Mouse (Mus musculus) limb, embryonic 13.5 days (tissue): ENCODE data around the gene Enox1. TPM values are rescaled to one million over a fixed set of nuclear protein-coding genes. Genes with fewer than 3 reads are reported as not detected.

ENCODE experiments used
- ATAC-seq: fragments of 200-750 bp; cut with Nextera tagmentation; 2 replicates; pipeline ENCODE4 v1.8.0; 2017; ENCODE audit warnings: low read depth, moderate number of reproducible peaks, moderate TSS enrichment; ENCODE audit not compliant: low FRiP score
- H3K27ac ChIP-seq: fragments of 300-500 bp; sonication (generic); 2 replicates; pipeline ENCODE4 v1.5.1; 2015; ENCODE audit warnings: inconsistent platforms, mild to moderate bottlenecking, moderate library complexity
- H3K27me3 ChIP-seq: fragments of 300-500 bp; sonication (generic); 2 replicates; pipeline ENCODE4 v1.6.1; 2015; ENCODE audit warnings: mild to moderate bottlenecking, inconsistent platforms
- H3K36me3 ChIP-seq: fragments of 300-500 bp; sonication (generic); 2 replicates; pipeline ENCODE4 v1.6.1; 2015; ENCODE audit warnings: inconsistent platforms, mild to moderate bottlenecking, moderate library complexity
- H3K4me1 ChIP-seq: fragments of 300-500 bp; sonication (generic); 2 replicates; pipeline ENCODE4 v1.6.1; 2015; ENCODE audit warnings: inconsistent platforms
- H3K4me2 ChIP-seq: fragments of 300-500 bp; sonication (generic); replicated peaks from 2 replicates; pipeline ENCODE4 v1.6.1; 2015; ENCODE audit warnings: inconsistent platforms, mild to moderate bottlenecking, moderate library complexity
- H3K4me3 ChIP-seq: fragments of 300-500 bp; sonication (generic); 2 replicates; pipeline ENCODE4 v1.5.1; 2015; ENCODE audit warnings: moderate library complexity, mild to moderate bottlenecking, inconsistent platforms
- H3K9ac ChIP-seq: fragments of 300-500 bp; sonication (generic); 2 replicates; pipeline ENCODE4 v1.6.1; 2015; ENCODE audit warnings: mild to moderate bottlenecking, inconsistent platforms
- H3K9me3 ChIP-seq: fragments of 300-500 bp; sonication (generic); 2 replicates; pipeline ENCODE4 v1.6.1; 2016; ENCODE audit warnings: inconsistent platforms
- WGBS: fragments of 180-500 bp; shearing (Covaris S2); methylation state at CpG from one replicate; pipeline ENCODE4 v1.1.7; 2015; 5-methylcytosine and 5-hydroxymethylcytosine counted together
- polyA plus RNA-seq: library from polyadenylated mRNA; unstranded; fragments of >200 nt; fragmentation: Nextera tagmentation; extraction: Ambion mirVana; gene quantifications from 2 replicates; pipeline ENCODE4 v1.2.1, GENCODE M21; 2015

The Enox1 gene
- polyA plus RNA-seq, 1 experiment from 2014 or later = 18.9 TPM

GRCm38 (mm10) chr14:77708354-77709150 lies 552.0 kb downstream of the Enox1 start:
- WGBS = 34% methylated on average over 12 of the region's 12 CpGs
- H3K4me2 ChIP-seq = peak overlapping the region; percentile 59; the same call in 1 of the 2 replicates

GRCm38 (mm10) chr14:77714931-77715535 lies 558.5 kb downstream of the Enox1 start:
- Histone ChIP-seq H3K4me2 (no peak overlapping the region), H3K9me3 (0 out of 2 replicates have a peak, but pooled peaks cover 9% of the 10 kb centered on the region), H3K4me1 (peaks cover 15% of the 10 kb centered on the region), H3K4me3 (no peak overlapping the region), H3K27ac (no peak overlapping the region), H3K36me3 (0 out of 2 replicates have a peak, but pooled peaks cover 5% of the 10 kb centered on the region), H3K9ac (no peak overlapping the region), H3K27me3 (no peaks in the 10 kb centered on the region)
- ATAC-seq = no peak
- WGBS = 70% methylated on average over 9 of the region's 9 CpGs

More at GRCm38 (mm10) chr14:77708354-77709150, 552.0 kb downstream of the Enox1 start:
- no peak for ATAC-seq
- peaks cover 3% of the 10 kb centered on the region; the same call in 1 of the 2 replicates for H3K9me3 ChIP-seq
- H3K27me3 ChIP-seq = peaks cover 10% of the 10 kb centered on the region
- H3K9ac ChIP-seq = no peak overlapping the region
- no peak overlapping the region for H3K27ac ChIP-seq
- H3K4me1 ChIP-seq = peaks cover 14% of the 10 kb centered on the region
- H3K4me3 ChIP-seq = no peak overlapping the region
- H3K36me3 ChIP-seq = no peaks in the 10 kb centered on the region

- no peak overlapping the region for H3K9ac ChIP-seq
- no peak overlapping the region for H3K4me2 ChIP-seq
- 0 out of 2 replicates have a peak, but pooled peaks cover 9% of the 10 kb centered on the region for H3K9me3 ChIP-seq
- peaks cover 15% of the 10 kb centered on the region for H3K4me1 ChIP-seq
- H3K36me3 ChIP-seq = 0 out of 2 replicates have a peak, but pooled peaks cover 5% of the 10 kb centered on the region
- 88% methylated on average over 5 of the region's 5 CpGs for WGBS
- H3K4me3 ChIP-seq = no peak overlapping the region
- ATAC-seq = no peak
- no peak overlapping the region for H3K27ac ChIP-seq
- no peaks in the 10 kb centered on the region for H3K27me3 ChIP-seq
These were observed 560.4 kb downstream of the Enox1 start for GRCm38 (mm10) chr14:77716981-77717380.

GRCm38 (mm10) chr14:77718814-77719213 lies 562.3 kb downstream of the Enox1 start:
- Histone ChIP-seq H3K4me3 (no peak overlapping the region), H3K4me1 (peaks cover 14% of the 10 kb centered on the region), H3K27me3 (no peaks in the 10 kb centered on the region), H3K27ac (no peak overlapping the region), H3K4me2 (no peak overlapping the region), H3K9ac (no peak overlapping the region), H3K9me3 (0 out of 2 replicates have a peak, but pooled peaks cover 9% of the 10 kb centered on the region), H3K36me3 (0 out of 2 replicates have a peak, but pooled peaks cover 5% of the 10 kb centered on the region)
- no peak for ATAC-seq
- 50% methylated on average over 8 of the region's 8 CpGs for WGBS

- Histone ChIP-seq H3K4me2 (no peak overlapping the region), H3K4me1 (no peaks in the 10 kb centered on the region), H3K9ac (no peak overlapping the region), H3K9me3 (no peaks in the 10 kb centered on the region), H3K27me3 (no peaks in the 10 kb centered on the region), H3K27ac (no peak overlapping the region), H3K4me3 (no peak overlapping the region), H3K36me3 (no peaks in the 10 kb centered on the region)
- 68% methylated on average over 3 of the region's 3 CpGs for WGBS
- ATAC-seq = no peak
These were observed 581.5 kb downstream of the Enox1 start for GRCm38 (mm10) chr14:77738056-77738455.

GRCm38 (mm10) chr14:77738751-77739365 lies 582.3 kb downstream of the Enox1 start:
- Histone ChIP-seq H3K27me3 (no peaks in the 10 kb centered on the region), H3K36me3 (no peaks in the 10 kb centered on the region), H3K27ac (no peak overlapping the region), H3K9ac (no peak overlapping the region), H3K9me3 (no peaks in the 10 kb centered on the region), H3K4me2 (no peak overlapping the region), H3K4me3 (no peak overlapping the region), H3K4me1 (no peaks in the 10 kb centered on the region)
- WGBS = 86% methylated on average over 7 of the region's 7 CpGs
- no peak for ATAC-seq

- H3K27me3 ChIP-seq = no peaks in the 10 kb centered on the region
- no peaks in the 10 kb centered on the region for H3K4me1 ChIP-seq
- no peak overlapping the region for H3K4me2 ChIP-seq
- no peak for ATAC-seq
- H3K9ac ChIP-seq = no peak overlapping the region
- no peaks in the 10 kb centered on the region for H3K36me3 ChIP-seq
- no peaks in the 10 kb centered on the region for H3K9me3 ChIP-seq
- H3K27ac ChIP-seq = no peak overlapping the region
- no peak overlapping the region for H3K4me3 ChIP-seq
These were observed 582.8 kb downstream of the Enox1 start for GRCm38 (mm10) chr14:77739376-77739775.

GRCm38 (mm10) chr14:77744638-77745240 lies 588.2 kb downstream of the Enox1 start:
- no peak for ATAC-seq
- 87% methylated on average over 5 of the region's 5 CpGs for WGBS

GRCm38 (mm10) chr14:77748920-77749319 lies 592.4 kb downstream of the Enox1 start:
- Histone ChIP-seq H3K9me3 (peaks cover 10% of the 10 kb centered on the region; the same call in 1 of the 2 replicates), H3K27me3 (no peaks in the 10 kb centered on the region), H3K36me3 (no peaks in the 10 kb centered on the region), H3K4me3 (no peak overlapping the region), H3K9ac (no peak overlapping the region), H3K27ac (no peak overlapping the region), H3K4me2 (no peak overlapping the region), H3K4me1 (no peaks in the 10 kb centered on the region)
- ATAC-seq = no peak

More at GRCm38 (mm10) chr14:77744638-77745240, 588.2 kb downstream of the Enox1 start:
- no peaks in the 10 kb centered on the region for H3K9me3 ChIP-seq
- no peaks in the 10 kb centered on the region for H3K27me3 ChIP-seq
- no peak overlapping the region for H3K27ac ChIP-seq
- H3K36me3 ChIP-seq = no peaks in the 10 kb centered on the region
- H3K4me1 ChIP-seq = no peaks in the 10 kb centered on the region
- no peak overlapping the region for H3K4me3 ChIP-seq
- H3K9ac ChIP-seq = no peak overlapping the region
- no peak overlapping the region for H3K4me2 ChIP-seq
